Mouse (Mus musculus) liver, adult 2 months (tissue): ENCODE results near the gene Opa3.

ENCODE experiments used
- CTCF ChIP-seq: fragments of 200-500 bp; IDR thresholded peaks from 2 replicates; pipeline ENCODE4 v1.5.1; 2011; ENCODE audit warnings: low read depth, low read length, control low read depth
- POLR2A ChIP-seq: fragments of 200-500 bp; IDR thresholded peaks from 2 replicates; pipeline ENCODE4 v1.6.1; 2011; ENCODE audit warnings: low read length, control low read depth; ENCODE audit not compliant: insufficient read depth; ENCODE audit errors: extremely low read depth

- TF ChIP-seq POLR2A (no peak), CTCF (no peak)
These were observed 10.2 kb upstream of the Opa3 start for GRCm38 (mm10) chr7:19217944-19218343.
